Mouse (Mus musculus) stomach, embryonic 16.5 days (tissue): Measurements from ENCODE around the gene Il22ra1. TPM values are rescaled to one million over a fixed set of nuclear protein-coding genes. Genes with fewer than 3 reads are reported as not detected.

ENCODE experiments used
- ATAC-seq: fragments of 200-750 bp; cut with Nextera tagmentation; 2 replicates; pipeline ENCODE4 v1.8.0; 2017; ENCODE audit warnings: moderate number of reproducible peaks, moderate TSS enrichment; ENCODE audit not compliant: insufficient read depth, low FRiP score
- H3K27ac ChIP-seq: fragments of 300-500 bp; sonication (generic); 2 replicates; pipeline ENCODE4 v1.5.1; 2014; ENCODE audit warnings: low read length
- H3K27me3 ChIP-seq: fragments of 300-500 bp; sonication (generic); 2 replicates; pipeline ENCODE4 v1.6.1; 2014; ENCODE audit warnings: low read length, control low read depth, mixed read lengths; ENCODE audit not compliant: control insufficient read depth, insufficient read depth
- H3K36me3 ChIP-seq: fragments of 300-500 bp; sonication (generic); 2 replicates; pipeline ENCODE4 v1.6.1; 2014; ENCODE audit warnings: low read length; ENCODE audit not compliant: control insufficient read depth, insufficient read depth
- H3K4me1 ChIP-seq: fragments of 300-500 bp; sonication (generic); 2 replicates; pipeline ENCODE4 v1.6.1; 2014; ENCODE audit warnings: low read length, control low read depth, mixed read lengths; ENCODE audit not compliant: control insufficient read depth, insufficient read depth
- H3K4me2 ChIP-seq: fragments of 300-500 bp; sonication (generic); 2 replicates; pipeline ENCODE4 v1.6.1; 2014; ENCODE audit warnings: low read depth, low read length, mixed read lengths
- H3K4me3 ChIP-seq: fragments of 300-500 bp; sonication (generic); replicated peaks from 2 replicates; pipeline ENCODE4 v1.5.1; 2014; ENCODE audit warnings: mild to moderate bottlenecking, low read length
- H3K9ac ChIP-seq: fragments of 300-500 bp; sonication (generic); 2 replicates; pipeline ENCODE4 v1.6.1; 2014; ENCODE audit warnings: low read length
- H3K9me3 ChIP-seq: fragments of 300-500 bp; sonication (generic); replicated peaks from 2 replicates; pipeline ENCODE4 v1.6.1; 2016; ENCODE audit warnings: low read length, control low read depth; ENCODE audit not compliant: control insufficient read depth
- WGBS: fragments of 180-500 bp; shearing (Covaris S2); extraction: QIAGEN DNeasy Blood & Tissue Kit; methylation state at CpG from one replicate; pipeline ENCODE4 v1.1.7; 2014; 5-methylcytosine and 5-hydroxymethylcytosine counted together
- polyA plus RNA-seq: library from polyadenylated mRNA; unstranded; fragments of >200 nt; fragmentation: Nextera tagmentation; extraction: Ambion mirVana; gene quantifications from 2 replicates; pipeline ENCODE4 v1.2.1, GENCODE M21; 2015

Il22ra1 gene
- polyA plus RNA-seq, 1 experiment from 2014 or later, result 2.1 TPM

DNA sequence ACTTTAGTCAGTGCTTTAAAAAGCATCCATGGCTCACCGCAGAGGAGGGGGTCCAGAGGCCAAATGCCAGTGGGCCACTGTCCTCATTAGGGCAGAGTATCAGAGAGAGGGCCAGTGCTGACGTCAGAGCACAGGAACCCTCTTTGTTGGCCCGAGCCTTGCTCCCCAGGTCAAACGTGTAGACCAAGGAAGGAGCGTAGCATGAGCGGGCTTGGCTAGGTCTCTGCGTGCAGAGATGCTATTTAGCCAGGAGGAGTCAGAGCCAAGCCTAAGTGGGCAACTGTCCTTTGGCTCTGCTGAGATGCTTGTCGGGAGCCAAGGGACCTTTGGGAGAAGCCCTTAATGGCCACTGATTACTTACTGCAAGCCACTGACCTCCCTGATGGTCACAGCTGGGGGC, 33.1 kb downstream of the Il22ra1 start:
- no peak for ATAC-seq
- no peak overlapping the region for H3K27ac ChIP-seq
- H3K4me1 ChIP-seq, result no peaks in the 10 kb centered on the region; the same call in 1 of the 2 replicates
- 74% methylated on average over 8 of the region's 8 CpGs for WGBS
- H3K27me3 ChIP-seq, result no peaks in the 10 kb centered on the region
- no peak overlapping the region for H3K4me2 ChIP-seq
- no peaks in the 10 kb centered on the region for H3K36me3 ChIP-seq
- H3K4me3 ChIP-seq, result no peak overlapping the region
- no peaks in the 10 kb centered on the region for H3K9me3 ChIP-seq
- no peak overlapping the region for H3K9ac ChIP-seq

GRCm38 (mm10) chr4:135761569-135761968, 33.6 kb downstream of the Il22ra1 start:
- no peak overlapping the region for H3K9ac ChIP-seq
- no peaks in the 10 kb centered on the region; the same call in 1 of the 2 replicates for H3K4me1 ChIP-seq
- WGBS, result 78% methylated on average over 7 of the region's 7 CpGs
- no peaks in the 10 kb centered on the region for H3K27me3 ChIP-seq
- H3K27ac ChIP-seq, result no peak overlapping the region
- ATAC-seq, result no peak
- H3K4me2 ChIP-seq, result no peak overlapping the region
- no peaks in the 10 kb centered on the region for H3K9me3 ChIP-seq
- no peak overlapping the region for H3K4me3 ChIP-seq
- no peaks in the 10 kb centered on the region for H3K36me3 ChIP-seq

GRCm38 (mm10) chr4:135762251-135762906, 34.4 kb downstream of the Il22ra1 start:
- no peaks in the 10 kb centered on the region; the same call in 1 of the 2 replicates for H3K4me1 ChIP-seq
- peak overlapping the region; percentile 55 for H3K4me2 ChIP-seq
- H3K36me3 ChIP-seq, result no peaks in the 10 kb centered on the region
- WGBS, result 6% methylated on average over 19 of the region's 19 CpGs
- no peaks in the 10 kb centered on the region for H3K27me3 ChIP-seq
- H3K9me3 ChIP-seq, result no peaks in the 10 kb centered on the region
- peak overlapping the region; percentile 62 for H3K9ac ChIP-seq
- peak overlapping the region; percentile 42 for H3K4me3 ChIP-seq
- peak; percentile 90 for ATAC-seq
- H3K27ac ChIP-seq, result no peak overlapping the region

GRCm38 (mm10) chr4:135764700-135765099, 36.7 kb downstream of the Il22ra1 start:
- ATAC-seq, result no peak
- no peaks in the 10 kb centered on the region for H3K9me3 ChIP-seq
- 83% methylated on average over 13 of the region's 13 CpGs for WGBS
- H3K4me2 ChIP-seq, result no peak overlapping the region
- no peak overlapping the region for H3K4me3 ChIP-seq
- H3K4me1 ChIP-seq, result no peaks in the 10 kb centered on the region; the same call in 1 of the 2 replicates
- H3K36me3 ChIP-seq, result no peaks in the 10 kb centered on the region
- no peak overlapping the region for H3K9ac ChIP-seq
- H3K27ac ChIP-seq, result no peak overlapping the region
- H3K27me3 ChIP-seq, result no peaks in the 10 kb centered on the region

- no peak for ATAC-seq
Observed at GRCm38 (mm10) chr4:135765707-135766106, 37.7 kb downstream of the Il22ra1 start.

GRCm38 (mm10) chr4:135766976-135767375, 39.0 kb downstream of the Il22ra1 start:
- H3K27me3 ChIP-seq, result no peaks in the 10 kb centered on the region
- H3K9ac ChIP-seq, result no peak overlapping the region
- no peaks in the 10 kb centered on the region for H3K9me3 ChIP-seq
- no peak overlapping the region for H3K4me3 ChIP-seq
- WGBS, result 78% methylated on average over 3 of the region's 3 CpGs
- H3K4me1 ChIP-seq, result no peaks in the 10 kb centered on the region; the same call in 1 of the 2 replicates
- H3K27ac ChIP-seq, result no peak overlapping the region
- no peaks in the 10 kb centered on the region for H3K36me3 ChIP-seq
- H3K4me2 ChIP-seq, result no peak overlapping the region
- no peak for ATAC-seq

More at GRCm38 (mm10) chr4:135765707-135766106, 37.7 kb downstream of the Il22ra1 start:
- Histone ChIP-seq H3K36me3 (no peaks in the 10 kb centered on the region), H3K27me3 (no peaks in the 10 kb centered on the region), H3K9me3 (no peaks in the 10 kb centered on the region), H3K4me1 (no peaks in the 10 kb centered on the region; the same call in 1 of the 2 replicates), H3K9ac (no peak overlapping the region), H3K27ac (no peak overlapping the region), H3K4me3 (no peak overlapping the region), H3K4me2 (no peak overlapping the region)
- WGBS, result 77% methylated on average over 8 of the region's 8 CpGs

DNA sequence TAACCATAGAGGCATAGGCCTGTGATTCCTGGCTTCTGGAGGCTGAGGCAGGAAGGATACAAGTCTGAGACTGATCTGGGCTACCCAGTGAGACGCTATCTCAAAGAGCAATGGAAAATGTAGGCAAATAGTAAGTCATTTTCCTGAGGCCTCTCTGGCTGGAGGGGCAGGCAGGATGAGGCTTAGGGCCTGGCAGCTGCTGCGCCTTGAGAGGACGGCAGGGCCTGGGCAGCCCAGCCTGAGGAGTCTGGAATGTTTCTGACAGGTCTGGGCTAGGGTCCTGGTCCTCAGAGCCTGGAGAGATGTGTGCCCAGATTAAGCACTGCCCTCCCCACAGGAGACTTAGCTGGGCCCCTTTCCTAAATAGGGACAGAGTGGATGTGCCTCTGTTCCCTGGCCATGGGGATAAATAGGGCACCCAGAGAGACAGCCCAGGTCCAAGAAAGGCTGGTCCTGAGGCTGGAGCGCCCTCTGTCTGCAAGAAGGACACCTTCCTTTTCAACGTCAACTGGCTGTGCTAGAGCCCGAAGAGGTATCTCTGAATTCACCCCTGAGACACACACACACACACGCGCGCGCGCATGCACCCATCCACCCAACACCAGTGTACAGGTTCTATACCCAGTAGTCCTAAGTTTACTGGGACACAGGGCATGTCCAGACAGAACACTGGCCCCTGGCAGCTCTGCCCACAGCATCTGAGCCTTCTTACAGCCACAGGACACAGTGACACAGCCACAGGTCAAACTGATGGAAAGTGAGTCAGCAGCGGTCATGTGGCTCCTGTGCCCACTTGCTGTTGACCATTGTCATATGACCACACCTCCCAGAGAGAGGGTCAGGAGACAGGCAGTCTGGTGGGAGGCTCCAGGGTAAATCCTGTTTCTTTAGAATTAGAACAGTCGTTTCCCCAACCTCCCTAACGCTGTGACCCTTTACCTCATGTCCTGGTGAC, 40.9 kb downstream of the Il22ra1 start:
- WGBS, result 62% methylated on average over 14 of the region's 14 CpGs
- Histone ChIP-seq H3K4me2 (no peak overlapping the region), H3K4me3 (no peak overlapping the region), H3K27ac (no peak overlapping the region), H3K4me1 (no peaks in the 10 kb centered on the region), H3K27me3 (no peaks in the 10 kb centered on the region), H3K9me3 (no peaks in the 10 kb centered on the region), H3K36me3 (no peaks in the 10 kb centered on the region), H3K9ac (no peak overlapping the region)
- peak; percentile 26; the same call in 1 of the 2 replicates for ATAC-seq

DNA sequence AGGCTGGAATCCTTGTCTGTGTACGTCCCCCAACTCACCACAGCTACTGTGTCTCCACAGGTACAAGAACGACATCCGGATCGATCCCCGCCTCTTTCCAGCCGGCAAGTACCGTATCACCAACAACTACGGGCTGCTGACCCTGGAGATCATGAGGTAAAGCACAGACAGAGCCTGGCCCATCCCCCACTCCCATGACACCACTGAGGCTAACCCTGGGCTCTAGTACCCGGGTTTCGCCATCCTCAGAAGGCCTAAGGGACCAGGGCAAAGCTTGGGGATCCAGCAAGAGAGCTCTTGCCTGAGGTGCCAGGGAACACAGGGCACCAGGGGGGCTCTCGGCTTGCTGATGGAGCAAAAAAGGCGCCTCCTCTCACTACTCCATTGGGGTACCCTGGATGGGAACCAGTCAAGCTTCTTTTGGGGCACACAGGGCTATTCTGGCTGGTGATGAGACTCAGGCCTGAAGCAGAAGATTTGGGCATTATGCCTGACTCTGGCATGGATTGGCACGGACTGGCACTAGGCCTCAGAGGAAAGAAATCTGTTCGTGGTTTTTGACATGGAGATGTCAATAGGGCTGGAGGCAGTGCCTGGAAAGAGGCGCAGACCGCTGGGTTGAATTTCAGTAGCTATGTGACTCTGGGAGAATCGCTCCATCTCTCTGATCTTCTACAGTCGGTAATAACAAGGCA, 42.8 kb downstream of the Il22ra1 start:
- no peak for ATAC-seq
- Histone ChIP-seq H3K4me1 (no peaks in the 10 kb centered on the region), H3K9me3 (no peaks in the 10 kb centered on the region), H3K4me2 (no peak overlapping the region), H3K36me3 (no peaks in the 10 kb centered on the region), H3K4me3 (no peak overlapping the region), H3K27ac (no peak overlapping the region), H3K9ac (no peak overlapping the region), H3K27me3 (no peaks in the 10 kb centered on the region)
- 84% methylated on average over 18 of the region's 18 CpGs for WGBS
